Mouse (Mus musculus) liver, postnatal 0 days (tissue): Measurements from ENCODE around the gene Caap1. TPM values are rescaled to one million over a fixed set of nuclear protein-coding genes. Genes with fewer than 3 reads are reported as not detected.
A peak's percentile ranks its signal among the peaks of the same experiment; 100 is the strongest.

ENCODE experiments used
- ATAC-seq: fragments of 200-750 bp; cut with Nextera tagmentation; 2 replicates; pipeline ENCODE4 v1.8.0; 2017; ENCODE audit warnings: mild to moderate bottlenecking, moderate library complexity
- DNase-seq: peaks from one replicate; pipeline ENCODE4 v3.0.0-alpha.2; 2016
- H3K27ac ChIP-seq: fragments of 300-500 bp; sonication (generic); 2 replicates; pipeline ENCODE4 v1.5.1; 2014; ENCODE audit warnings: antibody characterized with exemption, moderate library complexity, mild to moderate bottlenecking, low read depth
- H3K27me3 ChIP-seq: fragments of 300-500 bp; sonication (generic); 2 replicates; pipeline ENCODE4 v1.6.1; 2014; ENCODE audit warnings: low read length, control low read depth, mixed read lengths; ENCODE audit not compliant: insufficient read depth
- H3K36me3 ChIP-seq: fragments of 300-500 bp; sonication (generic); replicated peaks from 2 replicates; pipeline ENCODE4 v1.6.1; 2014; ENCODE audit warnings: mild to moderate bottlenecking, control low read depth, low read length, moderate library complexity, mixed read lengths; ENCODE audit not compliant: insufficient read depth
- H3K4me1 ChIP-seq: fragments of 300-500 bp; sonication (generic); 2 replicates; pipeline ENCODE4 v1.6.1; 2014; ENCODE audit warnings: antibody characterized with exemption, mild to moderate bottlenecking, control low read depth; ENCODE audit not compliant: insufficient read depth
- H3K4me2 ChIP-seq: fragments of 300-500 bp; sonication (generic); 2 replicates; pipeline ENCODE4 v1.6.1; 2014; ENCODE audit warnings: low read depth, mild to moderate bottlenecking, low read length, moderate library complexity, mixed read lengths
- H3K4me3 ChIP-seq: fragments of 300-500 bp; sonication (generic); 2 replicates; pipeline ENCODE4 v1.5.1; 2014; ENCODE audit warnings: low read depth, low read length
- H3K9ac ChIP-seq: fragments of 300-500 bp; sonication (generic); replicated peaks from 2 replicates; pipeline ENCODE4 v1.6.1; 2014; ENCODE audit warnings: mild to moderate bottlenecking, moderate library complexity
- H3K9me3 ChIP-seq: fragments of 300-500 bp; sonication (generic); 2 replicates; pipeline ENCODE4 v1.6.1; 2016; ENCODE audit warnings: mild to moderate bottlenecking, control low read depth, low read length, mixed read lengths
- CTCF ChIP-seq: sonication (generic); IDR thresholded peaks from 2 replicates; pipeline ENCODE4 v1.5.1; 2016; ENCODE audit warnings: antibody characterized with exemption, low read depth
- EP300 ChIP-seq: IDR thresholded peaks from 2 replicates; pipeline ENCODE4 v1.6.1; 2016; ENCODE audit warnings: antibody characterized with exemption, low read depth, mild to moderate bottlenecking
- WGBS: fragments of 180-500 bp; shearing (Covaris S2); extraction: QIAGEN DNeasy Blood & Tissue Kit; methylation state at CpG from one replicate; pipeline ENCODE4 v1.1.7; 2014; ENCODE audit not compliant: insufficient replicate concordance; 5-methylcytosine and 5-hydroxymethylcytosine counted together
- polyA plus RNA-seq: library from polyadenylated mRNA; unstranded; fragments of >200 nt; fragmentation: Nextera tagmentation; extraction: Ambion mirVana; gene quantifications from 2 replicates; pipeline ENCODE4 v1.2.1, GENCODE M21; 2015

Caap1 gene
- polyA plus RNA-seq, 1 experiment from 2014 or later: 6.9 TPM

GRCm38 (mm10) chr4:94559266-94559665, 2.7 kb upstream of the Caap1 start:
- no peak overlapping the region for H3K9ac ChIP-seq
- TF ChIP-seq CTCF (no peak), EP300 (no peak)
- no peak overlapping the region for H3K27ac ChIP-seq
- no peaks in the 10 kb centered on the region for H3K36me3 ChIP-seq
- H3K4me1 ChIP-seq: peaks cover 20% of the 10 kb centered on the region
- no peaks in the 10 kb centered on the region for H3K27me3 ChIP-seq
- no peaks in the 10 kb centered on the region for H3K9me3 ChIP-seq
- no peak for ATAC-seq
- WGBS: 79% methylated on average over 2 of the region's 2 CpGs
- no peak overlapping the region for H3K4me2 ChIP-seq
- no peak overlapping the region for H3K4me3 ChIP-seq
- no peak for DNase-seq

GRCm38 (mm10) chr4:94557145-94557544, 549 bp upstream of the Caap1 start:
- H3K4me3 ChIP-seq: peak overlapping the region; percentile 94
- 81% methylated on average over 7 of the region's 7 CpGs for WGBS

GRCm38 (mm10) chr4:94554955-94555494, 1.6 kb downstream of the Caap1 start:
- WGBS: 79% methylated on average over 5 of the region's 5 CpGs
- Histone ChIP-seq H3K4me3 (peak overlapping the region; percentile 94), H3K4me2 (peak overlapping the region; percentile 84)

More at GRCm38 (mm10) chr4:94557145-94557544, 549 bp upstream of the Caap1 start:
- ATAC-seq (0 out of 2 replicates have a peak, but pooled peaks have one; percentile 1), DNase-seq (no peak)
- Histone ChIP-seq H3K9ac (no peak overlapping the region), H3K27ac (peak overlapping the region; percentile 83; the same call in 1 of the 2 replicates), H3K4me2 (peak overlapping the region; percentile 84; the same call in 1 of the 2 replicates), H3K4me1 (peaks cover 13% of the 10 kb centered on the region), H3K27me3 (no peaks in the 10 kb centered on the region), H3K36me3 (no peaks in the 10 kb centered on the region), H3K9me3 (no peaks in the 10 kb centered on the region)
- no peak for TF ChIP-seq EP300
- TF ChIP-seq CTCF: no peak

GRCm38 (mm10) chr4:94544321-94544720, 12.3 kb downstream of the Caap1 start:
- Histone ChIP-seq H3K27ac (no peak overlapping the region), H3K4me1 (no peaks in the 10 kb centered on the region), H3K4me2 (no peak overlapping the region), H3K9me3 (no peaks in the 10 kb centered on the region), H3K27me3 (no peaks in the 10 kb centered on the region), H3K4me3 (no peak overlapping the region), H3K9ac (no peak overlapping the region), H3K36me3 (peaks cover 17% of the 10 kb centered on the region)
- ATAC-seq: no peak
- WGBS: 87% methylated on average over 7 of the region's 7 CpGs
- TF ChIP-seq CTCF (no peak), EP300 (no peak)
- no peak for DNase-seq

More at GRCm38 (mm10) chr4:94554955-94555494, 1.6 kb downstream of the Caap1 start:
- Histone ChIP-seq H3K27me3 (no peaks in the 10 kb centered on the region), H3K9me3 (no peaks in the 10 kb centered on the region), H3K36me3 (no peaks in the 10 kb centered on the region), H3K9ac (no peak overlapping the region), H3K4me1 (peaks cover 13% of the 10 kb centered on the region), H3K27ac (no peak overlapping the region)
- DNase-seq: no peak
- ATAC-seq: no peak
- TF ChIP-seq EP300 (no peak), CTCF (no peak)

GRCm38 (mm10) chr4:94543041-94543440, 13.6 kb downstream of the Caap1 start:
- no peaks in the 10 kb centered on the region for H3K4me1 ChIP-seq
- ATAC-seq: no peak
- H3K9me3 ChIP-seq: no peaks in the 10 kb centered on the region
- H3K27ac ChIP-seq: no peak overlapping the region
- no peak overlapping the region for H3K9ac ChIP-seq
- DNase-seq: no peak
- 81% methylated on average over 4 of the region's 4 CpGs for WGBS
- H3K36me3 ChIP-seq: peaks cover 17% of the 10 kb centered on the region
- no peak overlapping the region for H3K4me3 ChIP-seq
- no peaks in the 10 kb centered on the region for H3K27me3 ChIP-seq
- TF ChIP-seq CTCF (no peak), EP300 (no peak)
- H3K4me2 ChIP-seq: no peak overlapping the region

GRCm38 (mm10) chr4:94533205-94533604, 23.4 kb downstream of the Caap1 start:
- 0 out of 2 replicates have a peak, but pooled peaks cover 3% of the 10 kb centered on the region for H3K36me3 ChIP-seq
- no peaks in the 10 kb centered on the region for H3K9me3 ChIP-seq
- no peak for DNase-seq
- no peak for ATAC-seq
- H3K4me1 ChIP-seq: no peaks in the 10 kb centered on the region
- no peak overlapping the region for H3K4me3 ChIP-seq
- H3K9ac ChIP-seq: no peak overlapping the region
- no peaks in the 10 kb centered on the region for H3K27me3 ChIP-seq
- no peak for TF ChIP-seq CTCF
- TF ChIP-seq EP300: no peak
- no peak overlapping the region for H3K4me2 ChIP-seq
- no peak overlapping the region for H3K27ac ChIP-seq
